16 mouse cellular contexts compared by ENCODE assay signal in the genomic region with DNA sequence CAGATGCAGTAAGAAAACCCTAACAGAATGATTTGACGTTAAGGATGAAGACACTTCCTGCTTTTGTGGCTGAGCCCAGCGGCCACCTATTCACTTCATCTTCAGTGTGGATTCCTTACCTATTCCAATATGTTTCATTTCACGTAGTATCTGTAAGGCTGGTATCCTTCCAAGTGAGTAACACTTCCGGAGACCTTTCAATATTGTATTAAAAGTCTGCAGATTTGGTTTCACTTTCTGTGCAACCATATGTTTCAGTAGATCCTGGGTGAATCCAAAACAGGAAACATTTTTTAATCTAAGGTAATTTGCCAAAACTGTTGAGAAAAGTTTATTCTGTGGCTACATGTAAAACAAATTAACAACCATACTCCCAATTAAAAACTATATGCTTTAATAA.
"Had no signal": no experiment of that assay in that cellular context is flagged by ENCODE, and none has a peak within 500 bp of the region (broad histone marks: within the 10 kb centered on the region; RNA-seq: fewer than 3 reads in every experiment).

No protein-coding gene starts in this region.

- H3K27ac ChIP-seq: lung, embryonic 15.5 days; macrophage; midbrain, embryonic 13.5 days; midbrain, embryonic 15.5 days; neural tube, embryonic 12.5 days had no signal

- H3K27me3 ChIP-seq: lung, embryonic 15.5 days; megakaryocyte, embryonic 14.5 days; midbrain, embryonic 13.5 days; midbrain, embryonic 15.5 days; neural tube, embryonic 12.5 days had no signal

- H3K4me3 ChIP-seq: lung, embryonic 15.5 days; megakaryocyte, embryonic 14.5 days; midbrain, embryonic 13.5 days; midbrain, embryonic 15.5 days; neural tube, embryonic 12.5 days had no signal

- H3K4me1 ChIP-seq: lung, embryonic 15.5 days; megakaryocyte, embryonic 14.5 days; midbrain, embryonic 13.5 days; midbrain, embryonic 15.5 days; neural tube, embryonic 12.5 days had no signal

- DNase-seq: liver, postnatal 0 days; lung, adult 2 months; lung, postnatal 14 days; lung, postnatal 36 days; right cerebral cortex, postnatal 14 days; thymus, adult 18-20 months; thymus, postnatal 14 days; thymus, postnatal 36 days had no signal

- H3K9ac ChIP-seq: liver, postnatal 0 days; lung, embryonic 15.5 days; midbrain, embryonic 13.5 days; midbrain, embryonic 15.5 days; neural tube, embryonic 12.5 days had no signal

- H3K4me2 ChIP-seq: lung, embryonic 15.5 days; midbrain, embryonic 11.5 days; midbrain, embryonic 13.5 days; midbrain, embryonic 15.5 days; neural tube, embryonic 12.5 days had no signal

- ATAC-seq: liver, postnatal 0 days; lung, postnatal 0 days; midbrain, embryonic 13.5 days; midbrain, embryonic 15.5 days had no signal

- H3K9me3 ChIP-seq: lung, embryonic 15.5 days; megakaryocyte, embryonic 14.5 days; midbrain, embryonic 13.5 days; midbrain, embryonic 15.5 days; neural tube, embryonic 12.5 days had no signal
